Mouse (Mus musculus) MEL (cell line): Measurements from ENCODE around the gene Olfr74. TPM values are rescaled to one million over a fixed set of nuclear protein-coding genes. Genes with fewer than 3 reads are reported as not detected.

Experiments
- DNase-seq: peaks from one replicate; pipeline ENCODE4 v3.0.0; 2011; ENCODE audit warnings: low read depth, low spot score
- H3K27ac ChIP-seq: 2 replicates; pipeline ENCODE4 v1.5.1; 2012; ENCODE audit warnings: low read depth, mild to moderate bottlenecking, control low read depth, low read length, moderate library complexity; ENCODE audit not compliant: control insufficient read depth
- H3K27me3 ChIP-seq, 2 experiments: fragments of 150-350 bp in 1 of 2; sonication (generic) in 1 of 2; 2 replicates each; pipeline ENCODE4 v1.6.1; 2012; ENCODE audit warnings: low read length in 2 of 2, mild to moderate bottlenecking in 2 of 2, improper control_type of control experiment in 1 of 2, moderate library complexity in 1 of 2; ENCODE audit not compliant: insufficient read depth in 2 of 2, control insufficient read depth in 1 of 2
- H3K36me3 ChIP-seq, 2 experiments: 2 replicates each; pipeline ENCODE4 v1.6.1; 2012 to 2014; ENCODE audit warnings: low read length in 2 of 2, improper control_type of control experiment in 1 of 2, inconsistent platforms in 1 of 2, mild to moderate bottlenecking in 1 of 2; ENCODE audit not compliant: insufficient read depth in 2 of 2, control insufficient read depth in 1 of 2
- H3K4me1 ChIP-seq, 2 experiments: fragments of 150-350 bp in 1 of 2; sonication (generic) in 1 of 2; 2 replicates each; pipeline ENCODE4 v1.6.1; 2012; ENCODE audit warnings: low read length in 2 of 2, improper control_type of control experiment in 1 of 2, mild to moderate bottlenecking in 1 of 2; ENCODE audit not compliant: insufficient read depth in 2 of 2, control insufficient read depth in 1 of 2
- H3K4me3 ChIP-seq, 2 experiments: fragments of 150-350 bp in 1 of 2; sonication (generic) in 1 of 2; 2 replicates each; pipeline ENCODE4 v1.5.1; 2012; ENCODE audit warnings: low read depth in 2 of 2, low read length in 2 of 2, mild to moderate bottlenecking in 2 of 2, moderate library complexity in 2 of 2, control low read depth in 1 of 2, improper control_type of control experiment in 1 of 2; ENCODE audit not compliant: control insufficient read depth in 1 of 2, insufficient read depth in 1 of 2
- H3K79me2 ChIP-seq: 2 replicates; pipeline ENCODE4 v1.6.1; 2012; ENCODE audit warnings: mild to moderate bottlenecking, low read length, moderate library complexity; ENCODE audit not compliant: control insufficient read depth, poor library complexity, insufficient read depth
- H3K9ac ChIP-seq: 2 replicates; pipeline ENCODE4 v1.6.1; 2012; ENCODE audit warnings: low read depth, mild to moderate bottlenecking, control low read depth, low read length, moderate library complexity; ENCODE audit not compliant: control insufficient read depth, poor library complexity, severe bottlenecking
- H3K9me3 ChIP-seq: fragments of 150-350 bp; sonication (generic); replicated peaks from 2 replicates; pipeline ENCODE4 v1.6.1; 2012; ENCODE audit warnings: mild to moderate bottlenecking, low read length, improper control_type of control experiment, moderate library complexity; ENCODE audit not compliant: insufficient read depth
- CHD1 ChIP-seq: IDR thresholded peaks from 2 replicates; pipeline ENCODE4 v1.6.1; 2012; ENCODE audit warnings: low read depth, mild to moderate bottlenecking, inconsistent platforms, low read length, improper control_type of control experiment
- E2F4 ChIP-seq: IDR thresholded peaks from 2 replicates; pipeline ENCODE4 v1.6.1; 2011; ENCODE audit warnings: low read depth, low read length, improper control_type of control experiment, borderline replicate concordance
- ELF1 ChIP-seq: IDR thresholded peaks from 2 replicates; pipeline ENCODE4 v1.6.1; 2014; ENCODE audit warnings: low read depth, mild to moderate bottlenecking, inconsistent platforms, low read length, improper control_type of control experiment, moderate library complexity
- EP300 ChIP-seq, 2 experiments: IDR thresholded peaks; 2 replicates each; pipeline ENCODE4 v1.6.1; 2011; ENCODE audit warnings: improper control_type of control experiment in 2 of 2, low read length in 2 of 2, low read depth in 1 of 2, mild to moderate bottlenecking in 1 of 2
- GABPA ChIP-seq: IDR thresholded peaks from 2 replicates; pipeline ENCODE4 v1.6.1; 2012; ENCODE audit warnings: low read depth, mild to moderate bottlenecking, inconsistent platforms, low read length, improper control_type of control experiment, moderate library complexity
- GATA1 ChIP-seq: IDR thresholded peaks from 2 replicates; pipeline ENCODE4 v1.6.1; 2011; ENCODE audit warnings: low read depth, low read length, improper control_type of control experiment
- MAFK ChIP-seq: IDR thresholded peaks from 2 replicates; pipeline ENCODE4 v1.6.1; 2011; ENCODE audit warnings: low read depth, mild to moderate bottlenecking, low read length, improper control_type of control experiment, borderline replicate concordance
- MAX ChIP-seq: IDR thresholded peaks from 2 replicates; pipeline ENCODE4 v1.6.1; 2011; ENCODE audit warnings: low read length, improper control_type of control experiment
- MXI1 ChIP-seq: IDR thresholded peaks from 2 replicates; pipeline ENCODE4 v1.6.1; 2011; ENCODE audit warnings: mild to moderate bottlenecking, low read depth, low read length, improper control_type of control experiment
- MYB ChIP-seq: IDR thresholded peaks from 2 replicates; pipeline ENCODE4 v1.6.1; 2011; ENCODE audit warnings: mild to moderate bottlenecking, low read depth, low read length, improper control_type of control experiment
- MYC ChIP-seq: IDR thresholded peaks from 2 replicates; pipeline ENCODE4 v1.6.1; 2011; ENCODE audit warnings: low read depth, mild to moderate bottlenecking, low read length, improper control_type of control experiment, moderate library complexity
- NELFE ChIP-seq: IDR thresholded peaks from 2 replicates; pipeline ENCODE4 v1.6.1; 2011; ENCODE audit warnings: low read depth, low read length, improper control_type of control experiment
- POLR2AphosphoS5 ChIP-seq: IDR thresholded peaks from 2 replicates; pipeline ENCODE4 v1.6.1; 2012; ENCODE audit warnings: low read depth, borderline replicate concordance, mild to moderate bottlenecking, inconsistent platforms, low read length, moderate library complexity, mixed read lengths
- RAD21 ChIP-seq: IDR thresholded peaks from 2 replicates; pipeline ENCODE4 v1.6.1; 2011; ENCODE audit warnings: mild to moderate bottlenecking, low read depth, low read length, improper control_type of control experiment
- SIN3A ChIP-seq: IDR thresholded peaks from 2 replicates; pipeline ENCODE4 v1.6.1; 2012; ENCODE audit warnings: low read length, improper control_type of control experiment, inconsistent platforms
- SMC3 ChIP-seq: IDR thresholded peaks from 2 replicates; pipeline ENCODE4 v1.6.1; 2011; ENCODE audit warnings: low read depth, low read length, improper control_type of control experiment
- TAL1 ChIP-seq: IDR thresholded peaks from 2 replicates; pipeline ENCODE4 v1.6.1; 2012; ENCODE audit warnings: mild to moderate bottlenecking, inconsistent platforms, low read length, moderate library complexity, mixed read lengths
- TBP ChIP-seq: IDR thresholded peaks from 2 replicates; pipeline ENCODE4 v1.8.0; 2011; ENCODE audit warnings: low read depth, low read length, improper control_type of control experiment
- TCF12 ChIP-seq: IDR thresholded peaks from 2 replicates; pipeline ENCODE4 v1.6.1; 2014; ENCODE audit warnings: low read depth, mild to moderate bottlenecking, inconsistent platforms, low read length, improper control_type of control experiment, moderate library complexity
- UBTF ChIP-seq: IDR thresholded peaks from 2 replicates; pipeline ENCODE4 v1.6.1; 2012; ENCODE audit warnings: low read depth, mild to moderate bottlenecking, inconsistent platforms, low read length, improper control_type of control experiment, moderate library complexity, borderline replicate concordance; ENCODE audit not compliant: insufficient read depth
- USF1 ChIP-seq: IDR thresholded peaks from 2 replicates; pipeline ENCODE4 v1.6.1; 2014; ENCODE audit warnings: low read depth, mild to moderate bottlenecking, inconsistent platforms, low read length, improper control_type of control experiment, moderate library complexity
- ZC3H11A ChIP-seq: IDR thresholded peaks from 2 replicates; pipeline ENCODE4 v1.6.1; 2012; ENCODE audit warnings: low read depth, mild to moderate bottlenecking, inconsistent platforms, low read length, improper control_type of control experiment
- ZKSCAN1 ChIP-seq: IDR thresholded peaks from 2 replicates; pipeline ENCODE4 v1.6.1; 2012; ENCODE audit warnings: low read depth, mild to moderate bottlenecking, inconsistent platforms, low read length, improper control_type of control experiment, moderate library complexity
- ZMIZ1 ChIP-seq: IDR thresholded peaks from 2 replicates; pipeline ENCODE4 v1.6.1; 2012; ENCODE audit warnings: low read depth, mild to moderate bottlenecking, inconsistent platforms, low read length, improper control_type of control experiment, moderate library complexity
- ZNF384 ChIP-seq: IDR thresholded peaks from 2 replicates; pipeline ENCODE4 v1.6.1; 2012; ENCODE audit warnings: low read depth, mild to moderate bottlenecking, inconsistent platforms, low read length, improper control_type of control experiment
- polyA plus RNA-seq, 2 experiments: library from polyadenylated mRNA; stranded (reverse) in 1 of 2; unstranded in 1 of 2; fragments of >175 nt in 1 of 2; fragments of >200 nt in 1 of 2; gene quantifications; 2 replicates each; pipeline versions ENCODE4 v1.2.1 to v1.2.4; 2012; ENCODE audit warnings: low replicate concordance in 2 of 2, low read depth in 1 of 2; ENCODE audit not compliant: insufficient read length in 2 of 2, insufficient read depth in 1 of 2, missing spikeins in 1 of 2
- total RNA-seq: library from RNA; depleted of rRNA; stranded (reverse); fragments of 300-350 nt; gene quantifications from 2 replicates; pipeline ENCODE4 v1.2.3, GENCODE M21; 2012

Olfr74 gene
- total and polyA plus RNA-seq, 3 experiments, result not detected

DNA sequence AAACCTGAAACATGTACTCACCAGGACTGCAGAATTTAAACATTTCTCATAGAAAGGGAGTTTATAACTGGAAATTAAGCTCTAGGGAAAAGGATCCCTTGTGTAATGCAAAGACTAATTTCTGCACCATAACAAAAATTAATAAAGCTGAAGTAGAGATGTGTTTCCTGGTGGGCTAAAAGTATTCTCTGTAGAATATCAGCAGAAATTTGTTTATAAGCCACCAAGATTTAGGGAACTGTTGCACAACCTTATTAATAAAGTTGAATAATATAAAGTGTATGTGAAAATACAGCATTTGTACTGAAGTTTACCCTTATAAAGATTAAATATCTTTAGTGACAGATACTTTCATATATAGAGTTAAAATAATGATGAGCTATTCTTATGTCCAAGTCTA lies 21.5 kb downstream of the Olfr74 start, which contains the start of gene Olfr1156:
Olfr1156 (minus strand) TSS at position 101 of the 400 bp plus-strand sequence.
- H3K9ac ChIP-seq, result no peak within 1 kb of the TSS
- no peak within 1 kb of the TSS for H3K27ac ChIP-seq
- no peaks in the 10 kb centered on the region for H3K27me3 ChIP-seq
- no peaks in the 10 kb centered on the region for H3K9me3 ChIP-seq
- H3K4me3 ChIP-seq, result no peak within 1 kb of the TSS
- no peak for DNase-seq
- TF ChIP-seq MAX, result no peak
- no peak for TF ChIP-seq USF1
- TF ChIP-seq ZMIZ1, result no peak
- TF ChIP-seq GABPA, result no peak
- TF ChIP-seq MYB, result no peak
- TF ChIP-seq TBP, result no peak
- no peak for TF ChIP-seq GATA1
- TF ChIP-seq ZKSCAN1, result no peak
- no peak for TF ChIP-seq NELFE
- no peak for TF ChIP-seq ZNF384
- no peak for TF ChIP-seq EP300 (IDR thresholded peaks at IDR 0.05; ENCODE audit: low read depth in 1 of 2, low read length in 2 of 2)
- TF ChIP-seq TAL1, result no peak
- TF ChIP-seq SIN3A, result no peak
- TF ChIP-seq POLR2AphosphoS5, result no peak
- TF ChIP-seq MXI1, result no peak
- no peak for TF ChIP-seq MAFK
- no peak for TF ChIP-seq MYC
- no peak for TF ChIP-seq ZC3H11A
- no peaks in the 10 kb centered on the region for H3K36me3 ChIP-seq
- no peaks in the 10 kb centered on the region for H3K4me1 ChIP-seq
- no peaks in the 10 kb centered on the region for H3K79me2 ChIP-seq

DNA sequence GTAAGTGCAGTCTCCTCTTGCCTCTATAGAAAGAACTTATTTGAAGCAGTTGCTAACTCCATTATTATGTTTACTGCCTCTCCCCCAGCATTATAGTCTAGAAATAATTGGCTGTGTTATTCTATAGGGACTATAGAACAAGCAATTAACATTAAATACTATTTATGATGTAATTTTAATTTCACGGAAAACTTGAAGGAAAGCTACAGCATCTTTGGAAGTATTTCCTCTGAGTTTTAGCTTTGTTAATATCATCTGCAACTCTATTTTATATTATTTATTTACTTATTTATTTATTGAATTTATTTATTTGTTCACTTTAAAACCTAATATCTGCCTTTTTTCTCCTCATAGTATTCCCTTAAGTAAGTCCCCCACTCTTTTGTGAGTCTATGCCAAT lies 29.4 kb downstream of the Olfr74 start, which contains the start of gene Olfr1155:
Olfr1155 (minus strand) TSS at position 101 of the 400 bp plus-strand sequence.
- H3K4me3 ChIP-seq, result no peak within 1 kb of the TSS
- no peaks in the 10 kb centered on the region for H3K79me2 ChIP-seq
- no peaks in the 10 kb centered on the region for H3K9me3 ChIP-seq
- H3K27ac ChIP-seq, result no peak within 1 kb of the TSS
- no peaks in the 10 kb centered on the region for H3K36me3 ChIP-seq
- DNase-seq, result no peak
- no peak within 1 kb of the TSS for H3K9ac ChIP-seq
- no peaks in the 10 kb centered on the region for H3K4me1 ChIP-seq
- TF ChIP-seq UBTF (no peak), ZMIZ1 (no peak), CHD1 (no peak), ELF1 (no peak), MYB (no peak), USF1 (no peak), TCF12 (no peak), TBP (no peak), ZKSCAN1 (no peak), ZC3H11A (no peak), SMC3 (no peak), RAD21 (no peak), POLR2AphosphoS5 (no peak), GATA1 (no peak), E2F4 (no peak)
- H3K27me3 ChIP-seq, result no peaks in the 10 kb centered on the region
